Mouse (Mus musculus) heart, postnatal 0 days (tissue): ENCODE results near the gene Tnrc6c. TPM values are rescaled to one million over a fixed set of nuclear protein-coding genes. Genes with fewer than 3 reads are reported as not detected.

Experiments
- ATAC-seq: fragments of 200-750 bp; cut with Nextera tagmentation; 2 replicates; pipeline ENCODE4 v1.8.0; 2017; ENCODE audit warnings: low read depth, moderate number of reproducible peaks, moderate library complexity; ENCODE audit not compliant: insufficient read depth
- DNase-seq: peaks from one replicate; pipeline ENCODE4 v3.0.0-alpha.2; 2016; ENCODE audit warnings: low spot score
- H3K27ac ChIP-seq: fragments of 300-500 bp; sonication (generic); 2 replicates; pipeline ENCODE4 v1.5.1; 2014; ENCODE audit warnings: low read depth, mild to moderate bottlenecking
- H3K27me3 ChIP-seq: fragments of 300-500 bp; sonication (generic); 2 replicates; pipeline ENCODE4 v1.6.1; 2014; ENCODE audit warnings: low read length, mixed read lengths; ENCODE audit not compliant: control insufficient read depth, insufficient read depth
- H3K36me3 ChIP-seq: fragments of 300-500 bp; sonication (generic); replicated peaks from 2 replicates; pipeline ENCODE4 v1.6.1; 2014; ENCODE audit warnings: low read length, mixed read lengths; ENCODE audit not compliant: control insufficient read depth, insufficient read depth
- H3K4me1 ChIP-seq: fragments of 300-500 bp; sonication (generic); 2 replicates; pipeline ENCODE4 v1.6.1; 2014; ENCODE audit warnings: antibody characterized with exemption; ENCODE audit not compliant: control insufficient read depth, insufficient read depth
- H3K4me2 ChIP-seq: fragments of 300-500 bp; sonication (generic); 2 replicates; pipeline ENCODE4 v1.6.1; 2014; ENCODE audit warnings: low read depth, mild to moderate bottlenecking, low read length, moderate library complexity
- H3K4me3 ChIP-seq: fragments of 300-500 bp; sonication (generic); 2 replicates; pipeline ENCODE4 v1.5.1; 2014; ENCODE audit warnings: low read depth, low read length
- H3K9ac ChIP-seq: fragments of 300-500 bp; sonication (generic); replicated peaks from 2 replicates; pipeline ENCODE4 v1.6.1; 2014; ENCODE audit warnings: low read depth, low read length, mixed read lengths
- H3K9me3 ChIP-seq: fragments of 300-500 bp; sonication (generic); replicated peaks from 2 replicates; pipeline ENCODE4 v1.6.1; 2016; ENCODE audit warnings: low read length; ENCODE audit not compliant: control insufficient read depth
- CTCF ChIP-seq: IDR thresholded peaks from 2 replicates; pipeline ENCODE4 v1.5.1; 2016; ENCODE audit warnings: antibody characterized with exemption, control low read depth, low read depth
- EP300 ChIP-seq: IDR thresholded peaks from 2 replicates; pipeline ENCODE4 v1.6.1; 2016; ENCODE audit warnings: antibody characterized with exemption, low read depth
- WGBS: fragments of 180-500 bp; shearing (Covaris S2); extraction: QIAGEN DNeasy Blood & Tissue Kit; methylation state at CpG from one replicate; pipeline ENCODE4 v1.1.7; 2014; 5-methylcytosine and 5-hydroxymethylcytosine counted together
- polyA plus RNA-seq: library from polyadenylated mRNA; unstranded; fragments of >200 nt; fragmentation: Nextera tagmentation; extraction: Ambion mirVana; gene quantifications from 2 replicates; pipeline ENCODE4 v1.2.1, GENCODE M21; 2015
- total RNA-seq: library from RNA; depleted of rRNA; stranded (reverse); fragments of >200 nt; gene quantifications from 2 replicates; pipeline ENCODE4 v1.2.3, GENCODE M21; 2014; ENCODE audit warnings: low replicate concordance

Tnrc6c gene
- total and polyA plus RNA-seq, 2 experiments from 2014 or later = 6.8 to 24.4 TPM

GRCm38 (mm10) chr11:117677594-117677993 is 23.5 kb downstream of the Tnrc6c start:
- 85% methylated on average over 3 of the region's 3 CpGs for whole genome bisulfite sequencing
- H3K27ac ChIP-seq = peak overlapping the region; percentile 60
- no peak for ATAC-seq
- no peak overlapping the region for H3K4me2 ChIP-seq
- H3K9me3 ChIP-seq = no peaks in the 10 kb centered on the region
- H3K4me1 ChIP-seq = peaks cover 19% of the 10 kb centered on the region
- no peaks in the 10 kb centered on the region; the same call in 1 of the 2 replicates for H3K36me3 ChIP-seq
- DNase-seq = no peak
- H3K4me3 ChIP-seq = no peak overlapping the region
- TF ChIP-seq EP300 (no peak), CTCF (no peak)
- no peak overlapping the region for H3K9ac ChIP-seq
- H3K27me3 ChIP-seq = no peaks in the 10 kb centered on the region

DNA sequence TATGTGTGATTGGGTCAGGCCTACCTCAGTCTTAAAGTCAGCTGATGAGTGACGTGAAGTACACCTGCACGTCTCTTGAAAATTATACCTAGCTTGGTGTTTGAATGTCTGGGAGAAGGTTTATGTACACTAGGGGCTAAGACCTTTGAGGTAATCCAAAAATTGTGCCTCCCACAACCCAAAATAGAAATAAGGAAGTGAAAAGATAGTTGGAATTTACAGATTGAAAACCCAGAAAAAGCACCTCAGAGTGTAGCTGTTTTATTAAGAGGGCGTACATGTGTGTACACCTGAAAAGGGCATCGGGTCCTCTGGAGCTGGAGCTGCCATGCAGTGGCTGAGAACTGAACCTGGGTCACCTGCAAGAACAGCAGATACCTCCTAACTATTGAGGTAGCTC is 24.1 kb downstream of the Tnrc6c start:
- ATAC-seq = no peak
- TF ChIP-seq EP300 (no peak), CTCF (no peak)
- Histone ChIP-seq H3K9me3 (no peaks in the 10 kb centered on the region), H3K4me2 (no peak overlapping the region), H3K9ac (no peak overlapping the region), H3K36me3 (no peaks in the 10 kb centered on the region; the same call in 1 of the 2 replicates), H3K27ac (0 out of 2 replicates have a peak overlapping the region, but pooled peaks have one; percentile 60), H3K4me1 (peaks cover 19% of the 10 kb centered on the region), H3K27me3 (no peaks in the 10 kb centered on the region), H3K4me3 (no peak overlapping the region)
- no peak for DNase-seq
- WGBS = 89% methylated on average over 4 of the region's 4 CpGs

DNA sequence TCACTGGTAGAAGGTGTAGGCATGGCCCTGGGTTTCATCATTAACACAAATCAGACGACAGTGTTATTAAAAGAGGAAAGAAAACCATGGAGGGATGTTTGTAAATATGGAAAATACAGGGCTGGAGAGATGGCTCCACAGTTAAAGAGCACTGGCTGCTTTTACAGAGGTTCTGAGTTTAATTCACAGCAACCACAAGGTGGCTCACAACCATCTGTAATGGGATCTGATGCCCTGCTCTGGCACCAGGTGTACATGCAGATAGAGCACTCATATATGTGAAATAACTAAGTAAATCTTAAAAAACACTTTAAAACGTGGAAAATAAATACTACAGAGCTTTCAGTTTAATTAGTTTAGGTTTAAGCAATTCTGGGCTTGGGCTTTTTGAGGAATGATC is 24.7 kb downstream of the Tnrc6c start:
- DNase-seq = no peak
- Histone ChIP-seq H3K36me3 (no peaks in the 10 kb centered on the region; the same call in 1 of the 2 replicates), H3K4me1 (peaks cover 19% of the 10 kb centered on the region), H3K27me3 (no peaks in the 10 kb centered on the region), H3K9me3 (no peaks in the 10 kb centered on the region), H3K4me2 (no peak overlapping the region), H3K27ac (no peak overlapping the region), H3K4me3 (no peak overlapping the region), H3K9ac (no peak overlapping the region)
- TF ChIP-seq CTCF (peak; percentile 44), EP300 (no peak)
- WGBS = 38% methylated on average over 2 of the region's 2 CpGs
- no peak for ATAC-seq

DNA sequence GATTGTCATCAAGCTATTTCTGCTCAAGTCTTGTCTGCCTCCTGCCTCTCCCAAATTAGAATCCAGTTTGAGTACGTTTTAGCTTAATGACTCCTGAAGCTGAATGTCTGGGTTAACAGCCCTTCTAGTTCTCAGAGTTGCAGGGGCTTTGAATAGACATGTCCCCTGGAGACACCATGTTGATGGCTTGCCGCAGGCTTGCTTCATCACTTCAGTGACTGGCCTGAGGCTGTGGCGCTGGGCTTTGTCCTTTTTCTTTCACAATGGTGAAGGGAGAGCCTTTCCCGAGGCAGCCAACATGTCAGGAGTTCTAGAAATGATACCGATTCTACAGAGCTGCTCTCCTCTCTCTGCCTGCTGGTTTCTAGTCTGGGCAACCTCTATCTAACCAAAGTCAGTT is 30.6 kb downstream of the Tnrc6c start:
- H3K27ac ChIP-seq = no peak overlapping the region
- no peak overlapping the region for H3K9ac ChIP-seq
- H3K4me1 ChIP-seq = peaks cover 35% of the 10 kb centered on the region
- H3K4me3 ChIP-seq = no peak overlapping the region
- no peaks in the 10 kb centered on the region for H3K27me3 ChIP-seq
- DNase-seq (no peak), ATAC-seq (no peak)
- TF ChIP-seq CTCF (no peak), EP300 (no peak)
- H3K9me3 ChIP-seq = no peaks in the 10 kb centered on the region
- no peaks in the 10 kb centered on the region for H3K36me3 ChIP-seq
- no peak overlapping the region for H3K4me2 ChIP-seq
- WGBS = 37% methylated on average over 5 of the region's 5 CpGs

- TF ChIP-seq CTCF (no peak), EP300 (no peak)
- H3K4me1 ChIP-seq = peaks cover 35% of the 10 kb centered on the region
Observed at GRCm38 (mm10) chr11:117685461-117685860, 31.4 kb downstream of the Tnrc6c start.

GRCm38 (mm10) chr11:117686021-117686420 is 31.9 kb downstream of the Tnrc6c start:
- 64% methylated on average over 8 of the region's 8 CpGs for WGBS
- ATAC-seq = no peak
- H3K4me2 ChIP-seq = no peak overlapping the region
- no peak; the same call in 1 of the 2 replicates for TF ChIP-seq CTCF
- no peak overlapping the region for H3K4me3 ChIP-seq
- DNase-seq = no peak
- no peaks in the 10 kb centered on the region for H3K36me3 ChIP-seq
- H3K9me3 ChIP-seq = no peaks in the 10 kb centered on the region
- no peaks in the 10 kb centered on the region for H3K27me3 ChIP-seq
- peaks cover 35% of the 10 kb centered on the region for H3K4me1 ChIP-seq
- no peak overlapping the region for H3K9ac ChIP-seq
- no peak overlapping the region for H3K27ac ChIP-seq

More at GRCm38 (mm10) chr11:117685461-117685860, 31.4 kb downstream of the Tnrc6c start:
- no peak overlapping the region for H3K27ac ChIP-seq
- H3K27me3 ChIP-seq = no peaks in the 10 kb centered on the region
- H3K4me2 ChIP-seq = no peak overlapping the region
- 52% methylated on average over 3 of the region's 3 CpGs for WGBS
- ATAC-seq = no peak
- no peak overlapping the region for H3K9ac ChIP-seq
- H3K36me3 ChIP-seq = no peaks in the 10 kb centered on the region
- no peaks in the 10 kb centered on the region for H3K9me3 ChIP-seq
- no peak overlapping the region for H3K4me3 ChIP-seq
- DNase-seq = no peak
